Comparison of ENCODE assay signal across 8 mouse cellular contexts in the genomic region with DNA sequence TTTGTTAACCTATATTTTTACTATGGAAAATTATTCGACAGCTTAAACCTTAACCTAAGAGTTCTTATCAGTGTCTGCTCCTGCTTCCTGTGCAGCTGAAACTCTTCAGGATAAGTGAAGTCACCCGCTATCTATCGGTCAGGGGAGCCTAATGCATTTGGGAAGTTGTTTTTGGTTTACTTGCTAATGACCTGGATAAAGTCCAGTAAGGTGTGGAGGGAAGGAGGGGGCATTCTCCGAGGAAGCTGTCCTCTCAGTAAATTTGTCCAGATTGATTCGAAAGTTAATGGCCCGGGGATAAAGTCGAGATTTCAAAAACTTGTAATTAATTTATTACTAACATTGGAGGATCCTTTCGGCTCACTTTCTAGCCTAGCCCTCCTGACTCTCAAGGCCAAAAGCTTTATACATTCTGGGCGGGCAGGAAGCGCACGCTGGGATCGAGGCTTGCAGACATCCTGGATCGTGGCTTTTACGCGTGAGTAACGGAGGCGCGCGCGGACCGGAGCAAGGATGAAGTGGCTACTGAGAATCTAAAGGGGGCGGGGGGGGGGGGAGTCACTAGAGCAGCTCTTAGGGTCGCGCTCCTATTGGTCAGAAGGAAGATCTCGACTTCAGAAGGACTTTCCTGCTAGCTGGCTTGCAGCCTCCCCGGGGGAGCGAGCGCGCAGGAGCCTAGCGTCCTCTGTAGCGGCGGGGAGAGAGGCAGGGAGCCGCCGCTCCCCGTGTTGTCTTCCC. TPM values are rescaled to one million over a fixed set of nuclear protein-coding genes. Genes with fewer than 3 reads are reported as not detected.
DNase-seq lines count a peak whose midpoint lies in the region; ATAC-seq and TF ChIP-seq lines count a peak whose summit lies in the region.

No protein-coding gene starts in this region.

- peak; percentile 61 for ATAC-seq in liver, embryonic 11.5 days (replicated peaks; ENCODE audit: low FRiP score)
- peak; percentile 73 for ATAC-seq in midbrain, embryonic 16.5 days

- H3K27ac ChIP-seq in heart, adult 2 months, result peak overlapping the region; percentile 95
- H3K27ac ChIP-seq in liver, embryonic 11.5 days (ENCODE audit: low read depth, low read length), result peak overlapping the region; percentile 58; the same call in 1 of the 2 replicates
- peak overlapping the region; percentile 79 for H3K27ac ChIP-seq in midbrain, embryonic 16.5 days (ENCODE audit: low read length)

- TF ChIP-seq POLR2A in heart, adult 2 months (IDR thresholded peaks at IDR 0.05; ENCODE audit: insufficient read depth, low read depth, low read length), result peak; percentile 82

- 0 out of 2 replicates have a peak, but pooled peaks have one; percentile 41 for TF ChIP-seq EP300 in heart, adult 2 months (IDR thresholded peaks at IDR 0.05; ENCODE audit: insufficient read depth, low read depth, low read length)

- peak overlapping the region; percentile 88 for H3K4me2 ChIP-seq in liver, embryonic 11.5 days
- H3K4me2 ChIP-seq in midbrain, embryonic 16.5 days (ENCODE audit: low read length), result peak overlapping the region; percentile 79

- peak; percentile 58 to 63 for DNase-seq in left cerebral cortex, adult 18-20 months (ENCODE audit: low spot score in 2 of 2)
- DNase-seq in left cerebral cortex, adult 11 months (ENCODE audit: low spot score), result no peak
- DNase-seq in embryo, embryonic 11 days, result peak; percentile 79
- DNase-seq in heart, adult 2 months, result peak; percentile 81 to 83
- peak; percentile 45 for DNase-seq in kidney, adult 18-20 months
- DNase-seq in liver, embryonic 11.5 days (ENCODE audit: low spot score), result peak; percentile 42
- DNase-seq in splenic B cell, adult 2 months (ENCODE audit: low read depth, low spot score), result peak; percentile 77

- H3K36me3 ChIP-seq in heart, adult 2 months (ENCODE audit: control insufficient read depth, insufficient read depth, low read length), result peaks cover 5% of the 10 kb centered on the region
- no peaks in the 10 kb centered on the region for H3K36me3 ChIP-seq in liver, embryonic 11.5 days (ENCODE audit: control insufficient read depth, insufficient read depth, low read length)
- H3K36me3 ChIP-seq in midbrain, embryonic 16.5 days (ENCODE audit: control insufficient read depth, insufficient read depth, low read length), result no peaks in the 10 kb centered on the region
- 0 out of 2 replicates have a peak, but pooled peaks cover 2% of the 10 kb centered on the region for H3K36me3 ChIP-seq in splenic B cell, adult 2 months (ENCODE audit: control insufficient read depth, insufficient read depth, low read length, poor library complexity, severe bottlenecking)

- peaks cover 2% of the 10 kb centered on the region for H3K4me1 ChIP-seq in heart, adult 2 months (ENCODE audit: control insufficient read depth, insufficient read depth, low read length)
- H3K4me1 ChIP-seq in liver, embryonic 11.5 days (replicated peaks; ENCODE audit: control insufficient read depth, insufficient read depth, low read length), result peaks cover 6% of the 10 kb centered on the region; the same call in 1 of the 2 replicates
- H3K4me1 ChIP-seq in midbrain, embryonic 16.5 days (ENCODE audit: control insufficient read depth, insufficient read depth, low read length), result 0 out of 2 replicates have a peak, but pooled peaks cover 3% of the 10 kb centered on the region

- intact Hi-C loops in heart, adult 2 months (cut with DNase I), result loop anchor here (10.0 kb wide), 1 partner anchor 1739 kb away; a partner anchor contains a TSS

- TF ChIP-seq CTCF in heart, adult 2 months (IDR thresholded peaks at IDR 0.05), result no peak

- 2% methylated on average over 35 of the region's 35 CpGs for WGBS in heart, adult 2 months
- under 1% methylated on average over 34 of the region's 35 CpGs for whole genome bisulfite sequencing in liver, embryonic 11.5 days
- WGBS in midbrain, embryonic 16.5 days, result 3% methylated on average over 35 of the region's 35 CpGs

- no peaks in the 10 kb centered on the region for H3K27me3 ChIP-seq in heart, adult 2 months (ENCODE audit: control insufficient read depth, insufficient read depth, low read length)
- no peaks in the 10 kb centered on the region for H3K27me3 ChIP-seq in liver, embryonic 11.5 days (replicated peaks; ENCODE audit: control insufficient read depth, insufficient read depth, low read length)
- no peaks in the 10 kb centered on the region; the same call in 1 of the 2 replicates for H3K27me3 ChIP-seq in midbrain, embryonic 16.5 days (ENCODE audit: control insufficient read depth, insufficient read depth, low read depth, low read length)
- no peaks in the 10 kb centered on the region for H3K27me3 ChIP-seq in splenic B cell, adult 2 months (ENCODE audit: control insufficient read depth, insufficient read depth, low read length, poor library complexity, severe bottlenecking)

- H3K4me3 ChIP-seq in heart, adult 2 months, result peak overlapping the region; percentile 75
- peak overlapping the region; percentile 72 for H3K4me3 ChIP-seq in liver, embryonic 11.5 days (ENCODE audit: low read depth, low read length)
- H3K4me3 ChIP-seq in midbrain, embryonic 16.5 days (ENCODE audit: low read depth, low read length), result peak overlapping the region; percentile 59

- H3K79me2 ChIP-seq in heart, adult 2 months (replicated peaks; ENCODE audit: control insufficient read depth, insufficient read depth, low read length), result peaks cover 3% of the 10 kb centered on the region

- no peaks in the 10 kb centered on the region for H3K9me3 ChIP-seq in liver, embryonic 11.5 days (ENCODE audit: control insufficient read depth, low read length)
- no peaks in the 10 kb centered on the region for H3K9me3 ChIP-seq in midbrain, embryonic 16.5 days (replicated peaks; ENCODE audit: control insufficient read depth, low read length, poor library complexity, severe bottlenecking)

- H3K9ac ChIP-seq in heart, adult 2 months (ENCODE audit: low read depth, low read length), result peak overlapping the region; percentile 25
- H3K9ac ChIP-seq in liver, embryonic 11.5 days (ENCODE audit: low read depth, low read length), result 0 out of 2 replicates have a peak overlapping the region, but pooled peaks have one; percentile 43
- H3K9ac ChIP-seq in midbrain, embryonic 16.5 days (ENCODE audit: low read depth, low read length), result peak overlapping the region; percentile 47

RNA-seq across cellular contexts. Expression of a gene that starts 19.6 kb away (rescaled TPM):
- total RNA-seq in left cerebral cortex, adult 18-20 months (2021), result 100 to 1,000 TPM; 551 to 618 TPM
- 10 to 100 TPM; 56.5 to 74.1 TPM for total RNA-seq in heart, adult 2 months (2021)
- polyA plus RNA-seq in heart, adult 2 months (2012; rRNA removed), result 35.5 and 50.7 TPM in 2 replicates
- 43.9 and 46.0 TPM in 2 replicates for polyA plus RNA-seq in liver, embryonic 11.5 days (2014; fragmentation: Nextera tagmentation; extraction: Ambion mirVana)
- polyA plus RNA-seq in midbrain, embryonic 16.5 days (2015; fragmentation: Nextera tagmentation; extraction: Ambion mirVana), result 35.9 and 41.3 TPM in 2 replicates
